ENCODE assay signal across 11 mouse cellular contexts in the genomic region with DNA sequence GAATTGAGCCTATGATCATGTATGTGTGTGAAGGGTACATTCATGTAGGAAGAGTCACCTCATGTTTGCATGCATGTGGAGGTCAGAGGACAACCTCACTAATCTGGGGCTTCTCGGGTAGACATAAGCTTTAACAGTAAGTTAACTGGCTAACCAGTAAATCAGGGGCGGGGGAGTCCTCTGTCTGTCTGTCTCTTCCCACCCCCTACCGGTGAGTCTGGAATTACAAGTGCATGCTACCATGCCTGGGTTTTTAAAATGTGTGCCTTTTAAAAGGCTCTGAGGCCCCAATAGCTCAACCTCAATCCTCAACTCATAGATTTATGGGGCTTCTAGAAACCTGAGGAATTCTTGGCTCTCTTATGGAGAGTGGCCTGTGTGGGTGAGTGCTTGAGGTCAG. TPM values are rescaled to one million over a fixed set of nuclear protein-coding genes. Genes with fewer than 3 reads are reported as not detected.
DNase-seq lines count a peak whose midpoint lies in the region; ATAC-seq and TF ChIP-seq lines count a peak whose summit lies in the region.
"Had no signal": no experiment of that assay in that cellular context is flagged by ENCODE, and none has a peak within 500 bp of the region (broad histone marks: within the 10 kb centered on the region; RNA-seq: fewer than 3 reads in every experiment).

No protein-coding gene starts in this region.

- H3K79me2 ChIP-seq in MEL (ENCODE audit: control insufficient read depth, insufficient read depth, low read length, poor library complexity): peaks cover 13% of the 10 kb centered on the region

- H3K4me1 ChIP-seq in intestine, embryonic 14.5 days (replicated peaks; ENCODE audit: control insufficient read depth, insufficient read depth, low read length): peaks cover 13% of the 10 kb centered on the region
- peaks cover 7% of the 10 kb centered on the region for H3K4me1 ChIP-seq in intestine, embryonic 15.5 days (replicated peaks)
- H3K4me1 ChIP-seq in MEL (ENCODE audit: control insufficient read depth in 1 of 2, insufficient read depth in 2 of 2, low read length in 2 of 2): peaks cover 0 to 5% of the 10 kb centered on the region in 2 experiments; a peak in 1 of 4 replicates
- H3K4me1 ChIP-seq in liver, postnatal 0 days (ENCODE audit: insufficient read depth): peaks cover 11% of the 10 kb centered on the region

- peak; percentile 62 for DNase-seq in intestine, embryonic 14.5 days (ENCODE audit: low spot score)
- DNase-seq in 416B (ENCODE audit: low read depth): peak; percentile 23
- DNase-seq in MEL (ENCODE audit: low read depth, low spot score): peak; percentile 8
- DNase-seq in liver, postnatal 0 days: peak; percentile 55
- no peak for DNase-seq in frontal cortex, postnatal 10 days (ENCODE audit: low spot score in 2 of 2)
- no peak for DNase-seq in right cerebral cortex, postnatal 14 days
- DNase-seq in ovary, postnatal 10 days (ENCODE audit: low spot score): no peak

- no peaks in the 10 kb centered on the region for H3K27me3 ChIP-seq in intestine, embryonic 14.5 days (replicated peaks; ENCODE audit: control insufficient read depth, insufficient read depth, low read length)
- no peaks in the 10 kb centered on the region for H3K27me3 ChIP-seq in intestine, embryonic 15.5 days (replicated peaks)
- H3K27me3 ChIP-seq in MEL (ENCODE audit: control insufficient read depth in 1 of 2, insufficient read depth in 2 of 2, low read length in 2 of 2): no peaks in the 10 kb centered on the region
- no peaks in the 10 kb centered on the region for H3K27me3 ChIP-seq in liver, postnatal 0 days (ENCODE audit: insufficient read depth, low read length)
- H3K27me3 ChIP-seq: limb, embryonic 13.5 days; neural tube, embryonic 12.5 days had no signal

- no peaks in the 10 kb centered on the region for H3K36me3 ChIP-seq in intestine, embryonic 14.5 days (ENCODE audit: control insufficient read depth, insufficient read depth, low read length)
- no peaks in the 10 kb centered on the region for H3K36me3 ChIP-seq in intestine, embryonic 15.5 days
- 0 out of 4 replicates have a peak, but pooled peaks cover 0 to 2% of the 10 kb centered on the region in 2 experiments for H3K36me3 ChIP-seq in MEL (ENCODE audit: control insufficient read depth in 1 of 2, insufficient read depth in 2 of 2, low read length in 2 of 2)
- no peaks in the 10 kb centered on the region for H3K36me3 ChIP-seq in liver, postnatal 0 days (replicated peaks; ENCODE audit: insufficient read depth, low read length)
- H3K36me3 ChIP-seq: limb, embryonic 13.5 days; neural tube, embryonic 12.5 days had no signal

- TF ChIP-seq EP300 in MEL (IDR thresholded peaks at IDR 0.05; ENCODE audit: low read depth in 1 of 2, low read length in 2 of 2): no peak
- no peak for TF ChIP-seq EP300 in liver, postnatal 0 days (IDR thresholded peaks at IDR 0.05; ENCODE audit: low read depth)

- no peak for ATAC-seq in intestine, embryonic 14.5 days (replicated peaks; ENCODE audit: low FRiP score, low TSS enrichment, low read depth)
- ATAC-seq in intestine, embryonic 15.5 days: no peak
- no peak for ATAC-seq in liver, postnatal 0 days

- no peak overlapping the region for H3K4me3 ChIP-seq in intestine, embryonic 14.5 days (ENCODE audit: low read depth, low read length)
- H3K4me3 ChIP-seq in intestine, embryonic 15.5 days (replicated peaks): no peak overlapping the region
- no peak overlapping the region for H3K4me3 ChIP-seq in MEL (ENCODE audit: control insufficient read depth in 1 of 2, insufficient read depth in 1 of 2, low read depth in 2 of 2, low read length in 2 of 2)
- no peak overlapping the region for H3K4me3 ChIP-seq in liver, postnatal 0 days (ENCODE audit: low read depth, low read length)
- H3K4me3 ChIP-seq: limb, embryonic 13.5 days; neural tube, embryonic 12.5 days had no signal

- no peak overlapping the region for H3K27ac ChIP-seq in intestine, embryonic 14.5 days (ENCODE audit: low read depth)
- H3K27ac ChIP-seq in intestine, embryonic 15.5 days: no peak overlapping the region
- H3K27ac ChIP-seq in MEL (ENCODE audit: control insufficient read depth, low read depth, low read length): no peak overlapping the region
- peak overlapping the region; percentile 24; the same call in 1 of the 2 replicates for H3K27ac ChIP-seq in liver, postnatal 0 days (ENCODE audit: low read depth)
- H3K27ac ChIP-seq: limb, embryonic 13.5 days; neural tube, embryonic 12.5 days had no signal

- TF ChIP-seq POLR2A in MEL (IDR thresholded peaks at IDR 0.05; ENCODE audit: control insufficient read depth in 1 of 2, insufficient read depth in 1 of 2, low read depth in 1 of 2, low read length in 2 of 2, poor library complexity in 1 of 2): no peak

- TF ChIP-seq CTCF in MEL (IDR thresholded peaks at IDR 0.05 in 2 of 3, conservative IDR thresholded peaks at IDR 0.05 in 1 of 3; ENCODE audit: control insufficient read depth in 1 of 3, insufficient read depth in 1 of 3, low read depth in 2 of 3, low read length in 3 of 3, poor library complexity in 1 of 3, severe bottlenecking in 1 of 3): no peak
- TF ChIP-seq CTCF in liver, postnatal 0 days (IDR thresholded peaks at IDR 0.05; ENCODE audit: low read depth): peak; percentile 62

- WGBS in intestine, embryonic 14.5 days: 23% methylated on average over 3 of the region's 3 CpGs
- WGBS in intestine, embryonic 15.5 days: 20% methylated on average over 3 of the region's 3 CpGs
- WGBS in liver, postnatal 0 days (ENCODE audit: insufficient replicate concordance): 10% methylated on average over 3 of the region's 3 CpGs

- TF ChIP-seq RAD21 in MEL (IDR thresholded peaks at IDR 0.05; ENCODE audit: low read depth, low read length): no peak

- H3K9me3 ChIP-seq in intestine, embryonic 14.5 days (ENCODE audit: control insufficient read depth, low read length): no peaks in the 10 kb centered on the region
- H3K9me3 ChIP-seq in intestine, embryonic 15.5 days: no peaks in the 10 kb centered on the region
- H3K9me3 ChIP-seq in MEL (replicated peaks; ENCODE audit: insufficient read depth, low read length): no peaks in the 10 kb centered on the region
- H3K9me3 ChIP-seq in liver, postnatal 0 days (ENCODE audit: low read length): no peaks in the 10 kb centered on the region
- H3K9me3 ChIP-seq: limb, embryonic 13.5 days; neural tube, embryonic 12.5 days had no signal

- H3K9ac ChIP-seq in intestine, embryonic 14.5 days (ENCODE audit: low read length): no peak overlapping the region
- no peak overlapping the region for H3K9ac ChIP-seq in intestine, embryonic 15.5 days
- no peak overlapping the region for H3K9ac ChIP-seq in MEL (ENCODE audit: control insufficient read depth, low read depth, low read length, poor library complexity, severe bottlenecking)
- no peak overlapping the region for H3K9ac ChIP-seq in liver, postnatal 0 days (replicated peaks)
- H3K9ac ChIP-seq: limb, embryonic 13.5 days; neural tube, embryonic 12.5 days had no signal

- H3K4me2 ChIP-seq in intestine, embryonic 14.5 days (ENCODE audit: low read length): no peak overlapping the region
- H3K4me2 ChIP-seq in intestine, embryonic 15.5 days (replicated peaks): no peak overlapping the region
- no peak overlapping the region for H3K4me2 ChIP-seq in liver, postnatal 0 days (ENCODE audit: low read depth, low read length)
- H3K4me2 ChIP-seq: limb, embryonic 13.5 days; neural tube, embryonic 12.5 days had no signal

TF ChIP-seq in MEL, 35 proteins besides CTCF, POLR2A, EP300 and RAD21 (continues in another document):
- no peak for TF ChIP-seq TAL1 (IDR thresholded peaks at IDR 0.05; ENCODE audit: low read length)
- TF ChIP-seq MYB (IDR thresholded peaks at IDR 0.05; ENCODE audit: low read depth, low read length): no peak

RNA-seq across cellular contexts. Expression of gene Ctu1, which starts 3.2 kb away (rescaled TPM):
- 9.4 and 9.8 TPM in 2 replicates for polyA plus RNA-seq in intestine, embryonic 14.5 days (2014; fragmentation: Nextera tagmentation; extraction: Ambion mirVana)
- 12.7 and 12.8 TPM in 2 replicates for polyA plus RNA-seq in intestine, embryonic 15.5 days (2015; fragmentation: Nextera tagmentation; extraction: Ambion mirVana)
- 12.4 and 17.2 TPM in 2 replicates for total RNA-seq in MEL (2012; rRNA removed)
- 10 to 100 TPM in 1 of 2 experiments, not detected in 1; 15.6 TPM for polyA plus RNA-seq in MEL (2012; ENCODE audit: insufficient read depth in 1 of 2, insufficient read length in 2 of 2, low read depth in 1 of 2, low replicate concordance in 2 of 2, missing spikeins in 1 of 2)
- 3.2 and 4.5 TPM in 2 replicates for polyA plus RNA-seq in liver, postnatal 0 days (2015; fragmentation: Nextera tagmentation; extraction: Ambion mirVana)

RNA-seq across cellular contexts. Expression of gene Siglece, which starts 8.6 kb away (rescaled TPM):
- polyA plus RNA-seq in intestine, embryonic 14.5 days (2014; fragmentation: Nextera tagmentation; extraction: Ambion mirVana): 1.2 and 1.7 TPM in 2 replicates
- 1.6 and 1.8 TPM in 2 replicates for polyA plus RNA-seq in intestine, embryonic 15.5 days (2015; fragmentation: Nextera tagmentation; extraction: Ambion mirVana)
- total RNA-seq in MEL (2012; rRNA removed): not detected in 2 replicates
- under 1 TPM in 1 of 2 experiments, not detected in 1; 0.07 TPM for polyA plus RNA-seq in MEL (2012; ENCODE audit: insufficient read depth in 1 of 2, insufficient read length in 2 of 2, low read depth in 1 of 2, low replicate concordance in 2 of 2, missing spikeins in 1 of 2)
- 5.1 and 5.8 TPM in 2 replicates for polyA plus RNA-seq in liver, postnatal 0 days (2015; fragmentation: Nextera tagmentation; extraction: Ambion mirVana)

RNA-seq across cellular contexts. Expression of gene Klk14, which starts 21.6 kb away (rescaled TPM):
- 0.26 and 0.39 TPM in 2 replicates for polyA plus RNA-seq in intestine, embryonic 14.5 days (2014; fragmentation: Nextera tagmentation; extraction: Ambion mirVana)
- 0.15 TPM in 1 of 2 replicates, not detected in the other for polyA plus RNA-seq in intestine, embryonic 15.5 days (2015; fragmentation: Nextera tagmentation; extraction: Ambion mirVana)
- total RNA-seq in MEL (2012; rRNA removed): not detected in 2 replicates
- polyA plus RNA-seq in MEL (2012; ENCODE audit: insufficient read depth in 1 of 2, insufficient read length in 2 of 2, low read depth in 1 of 2, low replicate concordance in 2 of 2, missing spikeins in 1 of 2): under 1 TPM in 1 of 2 experiments, not detected in 1; 0.13 TPM
- polyA plus RNA-seq in liver, postnatal 0 days (2015; fragmentation: Nextera tagmentation; extraction: Ambion mirVana): not detected in 2 replicates
- total RNA-seq: heart, postnatal 10 days had no signal
- polyA plus RNA-seq: limb, embryonic 13.5 days; neural tube, embryonic 12.5 days had no signal

RNA-seq across cellular contexts. Expression of gene Ceacam18, which starts 34.1 kb away (rescaled TPM):
- polyA plus RNA-seq in intestine, embryonic 14.5 days (2014; fragmentation: Nextera tagmentation; extraction: Ambion mirVana): 2.3 and 3.5 TPM in 2 replicates
- polyA plus RNA-seq in intestine, embryonic 15.5 days (2015; fragmentation: Nextera tagmentation; extraction: Ambion mirVana): 4.7 and 5.2 TPM in 2 replicates
- 0.08 and 0.13 TPM in 2 replicates for total RNA-seq in MEL (2012; rRNA removed)
- polyA plus RNA-seq in MEL (2012; ENCODE audit: insufficient read depth in 1 of 2, insufficient read length in 2 of 2, low read depth in 1 of 2, low replicate concordance in 2 of 2, missing spikeins in 1 of 2): under 1 TPM in 1 of 2 experiments, not detected in 1; 0.04 TPM
- 0.14 TPM in 1 of 2 replicates, not detected in the other for polyA plus RNA-seq in liver, postnatal 0 days (2015; fragmentation: Nextera tagmentation; extraction: Ambion mirVana)
- total RNA-seq: heart, postnatal 10 days had no signal
- polyA plus RNA-seq: limb, embryonic 13.5 days; neural tube, embryonic 12.5 days had no signal

RNA-seq across cellular contexts. Expression of gene Klk13, which starts 43.8 kb away (rescaled TPM):
- polyA plus RNA-seq in intestine, embryonic 14.5 days (2014; fragmentation: Nextera tagmentation; extraction: Ambion mirVana): 0.86 and 1.2 TPM in 2 replicates
- 0.18 and 0.60 TPM in 2 replicates for polyA plus RNA-seq in intestine, embryonic 15.5 days (2015; fragmentation: Nextera tagmentation; extraction: Ambion mirVana)
- not detected in 2 replicates for total RNA-seq in MEL (2012; rRNA removed)
- polyA plus RNA-seq in MEL (2012; ENCODE audit: insufficient read depth in 1 of 2, insufficient read length in 2 of 2, low read depth in 1 of 2, low replicate concordance in 2 of 2, missing spikeins in 1 of 2): not detected
- not detected in 2 replicates for polyA plus RNA-seq in liver, postnatal 0 days (2015; fragmentation: Nextera tagmentation; extraction: Ambion mirVana)
- total RNA-seq: heart, postnatal 10 days had no signal

Comparison
In these comparisons a context has a peak if more than half of its experiments do, and no peak if none do; other contexts are left out.
1. DNase-seq: peak in intestine, embryonic 14.5 days (single experiment), 416B (single experiment), MEL (single experiment) and liver, postnatal 0 days (single experiment); none in frontal cortex, postnatal 10 days (0 of 2), right cerebral cortex, postnatal 14 days (single experiment) and ovary, postnatal 10 days (single experiment).